Mouse (Mus musculus): ENCODE measurements at regions not wholly inside any gene's neighbourhood (a gene's known extent, or its start where the extent isn't known, plus 50 kb on each side); places are given as distances from the start of the nearest gene placed in this dataset.
"Not testable (repeated sequence)": the region's sequence is repeated elsewhere in the genome, so short reads cannot be mapped to it uniquely, and the experiment has no call there.

- Histone ChIP-seq H3K4me1 (ENCODE audit: control insufficient read depth, insufficient read depth, low read length) (no peaks in the 10 kb centered on the region), H3K27ac (ENCODE audit: insufficient read depth, low read length) (no peak overlapping the region), H3K4me3 (ENCODE audit: insufficient read depth, low read length) (no peak overlapping the region)
- TF ChIP-seq CTCF (IDR thresholded peaks at IDR 0.05; ENCODE audit: extremely low read depth, insufficient read depth, low read length): no peak
- no peak for TF ChIP-seq POLR2A (IDR thresholded peaks at IDR 0.05; ENCODE audit: extremely low read depth, insufficient read depth, low read length)
These were observed 84.3 kb downstream of the Rassf10 start for GRCm38 (mm10) chr7:113037825-113038613.

- H3K4me1 ChIP-seq (ENCODE audit: control insufficient read depth, insufficient read depth, low read length): no peaks in the 10 kb centered on the region
- no peak overlapping the region for H3K4me3 ChIP-seq (ENCODE audit: insufficient read depth, low read length)
- H3K27ac ChIP-seq (ENCODE audit: insufficient read depth, low read length): no peak overlapping the region
- TF ChIP-seq CTCF (IDR thresholded peaks at IDR 0.05; ENCODE audit: extremely low read depth, insufficient read depth, low read length) (no peak), POLR2A (IDR thresholded peaks at IDR 0.05; ENCODE audit: extremely low read depth, insufficient read depth, low read length) (no peak)
These were observed 85.3 kb downstream of the Rassf10 start for GRCm38 (mm10) chr7:113038906-113039671.

GRCm38 (mm10) chr7:113045613-113046159 is 91.9 kb downstream of the Rassf10 start:
- H3K4me1 ChIP-seq (ENCODE audit: control insufficient read depth, insufficient read depth, low read length); H3K27ac ChIP-seq (ENCODE audit: insufficient read depth, low read length); H3K4me3 ChIP-seq (ENCODE audit: insufficient read depth, low read length): not testable (repeated sequence)

- no peak for TF ChIP-seq CTCF (IDR thresholded peaks at IDR 0.05; ENCODE audit: extremely low read depth, insufficient read depth, low read length)
- no peak for TF ChIP-seq POLR2A (IDR thresholded peaks at IDR 0.05; ENCODE audit: extremely low read depth, insufficient read depth, low read length)
- Histone ChIP-seq H3K4me1 (ENCODE audit: control insufficient read depth, insufficient read depth, low read length) (no peaks in the 10 kb centered on the region), H3K4me3 (ENCODE audit: insufficient read depth, low read length) (no peak overlapping the region)
These were observed 92.6 kb downstream of the Rassf10 start for GRCm38 (mm10) chr7:113046406-113046805.

GRCm38 (mm10) chr7:113047583-113047982 is 93.8 kb downstream of the Rassf10 start:
- TF ChIP-seq POLR2A (IDR thresholded peaks at IDR 0.05; ENCODE audit: extremely low read depth, insufficient read depth, low read length): no peak
- no peak for TF ChIP-seq CTCF (IDR thresholded peaks at IDR 0.05; ENCODE audit: extremely low read depth, insufficient read depth, low read length)
- Histone ChIP-seq H3K27ac (ENCODE audit: insufficient read depth, low read length) (no peak overlapping the region), H3K4me3 (ENCODE audit: insufficient read depth, low read length) (no peak overlapping the region), H3K4me1 (ENCODE audit: control insufficient read depth, insufficient read depth, low read length) (no peaks in the 10 kb centered on the region)

More at GRCm38 (mm10) chr7:113046406-113046805, 92.6 kb downstream of the Rassf10 start:
- no peak overlapping the region for H3K27ac ChIP-seq (ENCODE audit: insufficient read depth, low read length)

GRCm38 (mm10) chr7:113048097-113048795 is 94.5 kb downstream of the Rassf10 start:
- Histone ChIP-seq H3K4me1 (ENCODE audit: control insufficient read depth, insufficient read depth, low read length) (no peaks in the 10 kb centered on the region), H3K27ac (ENCODE audit: insufficient read depth, low read length) (no peak overlapping the region), H3K4me3 (ENCODE audit: insufficient read depth, low read length) (no peak overlapping the region)
- TF ChIP-seq POLR2A (IDR thresholded peaks at IDR 0.05; ENCODE audit: extremely low read depth, insufficient read depth, low read length) (no peak), CTCF (IDR thresholded peaks at IDR 0.05; ENCODE audit: extremely low read depth, insufficient read depth, low read length) (no peak)

GRCm38 (mm10) chr7:113049440-113049839 is 95.7 kb downstream of the Rassf10 start:
- Histone ChIP-seq H3K4me1 (ENCODE audit: control insufficient read depth, insufficient read depth, low read length) (no peaks in the 10 kb centered on the region), H3K27ac (ENCODE audit: insufficient read depth, low read length) (no peak overlapping the region), H3K4me3 (ENCODE audit: insufficient read depth, low read length) (no peak overlapping the region)
- TF ChIP-seq CTCF (IDR thresholded peaks at IDR 0.05; ENCODE audit: extremely low read depth, insufficient read depth, low read length) (no peak), POLR2A (IDR thresholded peaks at IDR 0.05; ENCODE audit: extremely low read depth, insufficient read depth, low read length) (no peak)

- Histone ChIP-seq H3K27ac (ENCODE audit: insufficient read depth, low read length) (no peak overlapping the region), H3K4me3 (ENCODE audit: insufficient read depth, low read length) (no peak overlapping the region), H3K4me1 (ENCODE audit: control insufficient read depth, insufficient read depth, low read length) (no peaks in the 10 kb centered on the region)
- TF ChIP-seq CTCF (IDR thresholded peaks at IDR 0.05; ENCODE audit: extremely low read depth, insufficient read depth, low read length) (no peak), POLR2A (IDR thresholded peaks at IDR 0.05; ENCODE audit: extremely low read depth, insufficient read depth, low read length) (no peak)
These were observed 99.2 kb downstream of the Rassf10 start for GRCm38 (mm10) chr7:113052952-113053351.

- H3K4me3 ChIP-seq (ENCODE audit: insufficient read depth, low read length): no peak overlapping the region
- TF ChIP-seq CTCF (IDR thresholded peaks at IDR 0.05; ENCODE audit: extremely low read depth, insufficient read depth, low read length) (no peak), POLR2A (IDR thresholded peaks at IDR 0.05; ENCODE audit: extremely low read depth, insufficient read depth, low read length) (no peak)
- H3K4me1 ChIP-seq (ENCODE audit: control insufficient read depth, insufficient read depth, low read length): no peaks in the 10 kb centered on the region
- H3K27ac ChIP-seq (ENCODE audit: insufficient read depth, low read length): no peak overlapping the region
These were observed 102.7 kb downstream of the Rassf10 start for GRCm38 (mm10) chr7:113056421-113056820.
